Mouse (Mus musculus): ENCODE measurements around the gene Palm2. TPM values are rescaled to one million over a fixed set of nuclear protein-coding genes. Genes with fewer than 3 reads are reported as not detected.

The Palm2 gene
- total RNA-seq, 2 experiments from 2014 or later: 61.6 to 70.7 TPM

DNA sequence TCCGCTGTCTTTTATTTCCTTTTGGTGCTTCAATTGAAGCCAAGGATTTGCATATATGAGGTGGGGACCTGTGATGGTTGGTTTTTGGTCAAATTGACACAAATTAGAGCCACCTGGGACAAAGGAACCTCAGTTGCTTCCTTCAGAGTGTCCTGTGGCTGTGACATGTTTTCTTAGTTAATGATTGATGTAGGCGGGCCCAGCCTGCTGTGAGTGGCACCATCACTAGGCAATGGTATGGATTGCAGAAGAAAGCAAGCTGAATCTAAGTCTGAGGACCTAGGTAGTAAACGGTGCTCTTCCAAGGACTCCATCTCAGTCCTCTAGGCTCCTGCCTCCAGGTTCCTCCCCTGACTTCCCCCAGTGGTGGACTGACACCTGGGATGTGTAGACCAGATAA, 76.5 kb downstream of the Palm2 start:
- DNase-seq (ENCODE audit: low spot score in 2 of 2): no peak
- intact Hi-C loops (cut with DNase I): no loop called here

DNA sequence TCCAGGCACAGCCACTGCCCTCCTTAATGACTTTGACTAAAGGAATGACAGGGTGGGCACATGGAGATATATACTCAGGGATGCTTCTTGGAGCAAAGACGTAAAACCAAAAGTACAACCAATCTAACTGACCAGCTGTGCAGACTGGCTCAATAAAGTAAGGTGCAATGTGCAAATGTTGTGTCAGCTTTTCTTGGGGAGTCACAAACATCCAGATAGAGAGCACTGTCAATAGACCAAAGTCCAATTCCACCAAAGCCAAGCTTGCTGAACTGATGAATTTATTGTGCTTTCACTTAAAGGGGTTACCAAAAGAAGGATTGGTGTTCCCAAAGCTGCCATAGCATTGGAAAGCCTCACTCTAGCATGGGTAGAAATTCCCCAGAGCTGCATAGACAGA, 77.7 kb downstream of the Palm2 start:
- DNase-seq (ENCODE audit: low spot score in 2 of 2): no peak
- intact Hi-C loops (cut with DNase I): no loop called here

DNA sequence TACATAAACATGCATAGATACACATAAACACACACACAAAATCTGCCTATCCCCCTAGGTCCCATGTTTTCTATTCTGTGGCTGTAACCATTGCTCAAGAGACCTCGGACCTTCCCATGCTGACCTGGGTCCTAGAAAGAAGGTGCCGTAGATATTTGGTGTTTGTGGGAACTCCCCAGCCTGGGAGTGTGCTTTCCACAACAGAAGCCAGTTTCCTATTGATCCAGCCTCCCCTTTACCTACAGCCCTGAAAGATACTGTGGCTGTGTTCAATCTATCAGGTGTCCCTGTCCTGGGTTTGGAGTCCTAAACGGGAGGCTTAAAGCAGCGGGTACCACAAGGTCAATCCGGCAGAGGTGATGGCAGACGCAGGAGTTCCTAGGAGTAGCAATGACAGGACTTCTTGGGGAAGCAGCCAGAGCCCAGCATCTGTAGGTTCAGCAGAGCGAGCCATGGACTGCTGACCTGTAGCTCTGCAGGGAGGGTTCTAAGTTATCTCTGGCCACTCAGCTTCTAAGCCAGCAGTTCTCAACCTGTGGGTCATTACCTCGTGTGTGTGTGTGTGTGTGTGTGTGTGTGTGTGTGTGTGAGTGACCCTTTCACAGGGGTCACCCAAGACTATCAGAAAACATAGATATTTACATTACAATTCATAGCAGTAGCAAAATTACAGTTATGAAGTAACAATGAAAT, 79.3 kb downstream of the Palm2 start:
- DNase-seq (ENCODE audit: low spot score in 2 of 2): no peak
- intact Hi-C loops (cut with DNase I): no loop called here

- DNase-seq (ENCODE audit: low spot score in 2 of 2): no peak
- intact Hi-C loops (cut with DNase I): no loop called here
Measured at GRCm38 (mm10) chr4:57514003-57514937, 80.2 kb downstream of the Palm2 start.

DNA sequence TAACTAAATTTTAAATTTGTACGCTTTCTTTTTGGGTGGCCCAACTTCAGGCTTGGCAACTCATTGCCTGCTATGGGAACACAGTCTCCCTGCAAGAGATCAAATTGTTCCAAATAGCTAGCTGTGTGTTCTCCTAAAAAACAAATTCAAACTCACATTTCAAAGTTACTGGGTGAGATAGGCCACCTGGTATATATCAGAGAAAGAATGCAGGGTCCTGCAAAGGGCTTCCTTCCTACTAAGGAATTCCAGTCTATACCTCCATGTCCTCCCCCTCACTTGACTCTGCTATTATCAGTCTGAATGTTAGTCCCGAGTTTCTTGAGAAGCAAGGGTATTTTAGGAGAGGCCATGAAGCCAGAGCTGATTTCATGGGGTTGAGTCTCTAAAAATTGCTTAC, 81.3 kb downstream of the Palm2 start:
- no peak for DNase-seq (ENCODE audit: low spot score in 2 of 2)
- intact Hi-C loops (cut with DNase I): no loop called here

DNA sequence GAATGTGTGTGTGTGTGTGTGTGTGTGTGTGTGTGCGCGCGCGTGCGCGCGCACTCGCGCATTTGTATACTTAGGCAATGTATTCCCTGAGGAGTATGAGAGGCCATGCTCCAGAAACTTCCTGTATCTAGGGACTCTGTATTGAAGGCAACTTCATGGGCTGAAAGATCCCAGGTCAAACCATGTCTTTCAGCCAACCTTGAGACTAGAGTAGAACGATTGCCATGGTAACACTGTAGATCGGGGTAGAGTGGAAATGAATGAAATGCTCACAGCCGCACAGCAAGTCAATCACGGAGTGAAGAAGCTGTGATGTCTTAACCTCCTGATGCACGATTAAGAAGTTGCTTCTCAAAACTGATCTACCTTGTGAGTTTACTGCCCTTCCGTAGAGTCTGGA, 89.4 kb downstream of the Palm2 start:
- intact Hi-C loops (cut with DNase I): no loop called here
- DNase-seq (ENCODE audit: low spot score in 2 of 2): no peak

- intact Hi-C loops (cut with DNase I): no loop called here
- no peak for DNase-seq (ENCODE audit: low spot score in 2 of 2)
Measured at GRCm38 (mm10) chr4:57524461-57524860, 90.4 kb downstream of the Palm2 start.

DNA sequence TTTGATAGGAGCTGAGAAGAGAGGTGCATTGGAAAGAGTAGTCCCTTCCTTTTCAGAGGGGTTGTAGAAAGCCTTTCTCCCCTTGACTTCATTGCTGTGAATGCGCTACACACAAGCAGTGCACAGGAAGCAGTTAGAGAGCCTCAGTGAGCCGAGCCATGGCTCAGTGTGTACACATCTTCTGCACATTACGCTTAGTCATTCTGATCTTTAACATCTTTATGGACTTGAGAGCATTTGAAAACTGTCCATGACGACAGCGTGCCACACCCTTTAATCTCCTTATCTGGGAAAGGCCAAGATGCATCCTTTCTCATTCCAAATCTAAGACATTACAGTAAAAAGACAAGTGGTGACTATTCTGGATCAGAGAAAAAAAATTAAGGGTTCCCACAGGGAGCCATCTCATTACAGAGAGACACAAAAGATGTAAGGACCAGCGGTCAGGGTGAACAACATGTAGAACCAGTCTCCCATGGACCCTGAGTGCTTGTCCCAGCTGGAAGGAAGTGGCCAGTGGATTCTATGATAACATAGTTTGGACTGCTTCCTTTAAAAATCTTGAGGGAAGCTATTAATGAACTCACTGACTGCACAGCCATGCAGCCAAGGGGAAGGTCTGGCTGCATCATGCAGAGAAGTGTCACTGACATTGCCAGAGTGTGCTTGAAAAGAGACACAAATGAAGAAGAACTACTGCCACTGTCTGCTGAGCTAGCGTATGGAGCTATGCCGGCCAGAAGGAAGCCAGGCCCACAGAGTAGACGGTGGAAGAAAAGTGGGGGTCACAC, 91.4 kb downstream of the Palm2 start:
- no peak for DNase-seq (ENCODE audit: low spot score in 2 of 2)
- intact Hi-C loops (cut with DNase I): no loop called here

GRCm38 (mm10) chr4:57528296-57528695, 94.2 kb downstream of the Palm2 start:
- no peak for DNase-seq (ENCODE audit: low spot score in 2 of 2)
- intact Hi-C loops (cut with DNase I): no loop called here

DNA sequence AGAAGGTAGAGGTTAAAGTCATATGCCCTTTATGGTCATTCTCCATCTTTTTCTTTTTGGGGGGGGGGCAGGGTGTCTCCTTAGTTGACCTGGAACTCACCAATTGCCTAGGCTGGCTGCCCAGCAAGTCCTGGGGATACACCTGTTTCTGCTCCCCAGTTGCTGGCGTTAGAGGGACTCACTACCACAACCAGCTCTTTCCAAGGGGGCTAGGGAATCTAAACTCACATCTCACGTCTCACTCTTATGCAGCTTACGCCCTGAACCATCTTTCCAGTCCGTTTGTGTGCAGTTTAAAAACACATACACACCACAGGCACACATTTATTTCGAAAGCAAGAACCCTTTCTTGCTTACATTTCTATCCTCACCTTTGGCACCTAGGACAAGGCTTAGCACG, 99.6 kb downstream of the Palm2 start:
- intact Hi-C loops (cut with DNase I): no loop called here
- no peak for DNase-seq (ENCODE audit: low spot score in 2 of 2)

DNA sequence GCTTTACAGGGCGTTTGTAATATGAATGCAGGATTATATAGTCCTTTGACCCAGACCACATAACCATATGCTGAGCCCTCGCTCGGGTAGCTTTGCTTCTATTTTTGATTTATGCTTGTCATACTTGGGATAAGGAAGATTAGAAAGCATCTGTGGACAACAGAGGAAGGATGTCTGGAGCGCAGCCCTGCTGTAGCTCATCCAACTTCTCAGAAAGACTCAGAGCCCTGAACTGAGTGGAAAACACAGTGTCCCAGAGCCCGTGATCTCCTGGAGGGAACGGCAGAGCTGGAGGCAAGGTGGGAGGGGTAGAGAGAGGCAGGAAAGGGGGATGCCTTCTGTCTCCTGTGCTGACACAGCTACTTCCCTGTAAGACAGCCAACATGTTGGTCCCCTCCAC, 100.2 kb downstream of the Palm2 start:
- intact Hi-C loops (cut with DNase I): no loop called here
- DNase-seq (ENCODE audit: low spot score in 2 of 2): no peak

- intact Hi-C loops (cut with DNase I): no loop called here
- DNase-seq (ENCODE audit: low spot score in 2 of 2): no peak
Measured at GRCm38 (mm10) chr4:57535087-57535486, 101.0 kb downstream of the Palm2 start.

DNA sequence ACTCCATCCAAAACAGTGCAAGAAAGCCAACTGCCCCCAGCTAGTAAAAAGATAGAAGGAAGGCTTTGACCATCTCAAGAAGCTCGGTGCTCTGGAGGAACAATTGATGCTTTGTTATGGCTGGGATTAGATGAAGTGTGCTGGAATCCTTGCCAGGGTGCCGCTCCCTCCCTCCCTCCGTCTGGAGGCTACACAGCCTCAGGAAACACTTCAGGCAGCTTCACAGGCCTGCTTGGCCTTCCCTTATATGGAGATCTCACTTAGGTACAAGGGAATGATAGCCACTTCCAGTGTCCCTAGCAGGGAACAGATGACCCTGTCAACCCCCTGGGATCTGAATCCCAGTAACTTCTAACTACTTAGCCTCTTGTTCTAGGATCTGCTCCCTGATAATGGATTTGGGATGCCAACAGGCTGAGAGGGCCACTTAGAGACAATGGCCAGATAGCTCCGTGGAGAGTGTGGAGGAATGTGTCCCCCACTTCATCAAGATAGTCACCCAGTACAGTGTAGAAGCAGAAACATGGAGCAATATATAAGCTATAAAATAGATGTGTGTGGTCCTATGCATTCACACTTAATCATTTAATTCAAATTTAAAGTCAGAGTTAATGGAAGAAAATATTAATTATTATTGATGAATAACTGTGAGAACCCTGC, 104.1 kb downstream of the Palm2 start:
- intact Hi-C loops (cut with DNase I): no loop called here

GRCm38 (mm10) chr4:57543692-57544256, 109.7 kb downstream of the Palm2 start:
- intact Hi-C loops (cut with DNase I): no loop called here
- peak; percentile 12 to 18 for DNase-seq (ENCODE audit: low spot score in 2 of 2)

More for the DNA sequence above, 104.1 kb downstream of the Palm2 start:
- no peak for DNase-seq (ENCODE audit: low spot score in 2 of 2)

- intact Hi-C loops (cut with DNase I): no loop called here
- no peak for DNase-seq (ENCODE audit: low spot score in 2 of 2)
Measured at GRCm38 (mm10) chr4:57547785-57548184, 113.7 kb downstream of the Palm2 start.

DNA sequence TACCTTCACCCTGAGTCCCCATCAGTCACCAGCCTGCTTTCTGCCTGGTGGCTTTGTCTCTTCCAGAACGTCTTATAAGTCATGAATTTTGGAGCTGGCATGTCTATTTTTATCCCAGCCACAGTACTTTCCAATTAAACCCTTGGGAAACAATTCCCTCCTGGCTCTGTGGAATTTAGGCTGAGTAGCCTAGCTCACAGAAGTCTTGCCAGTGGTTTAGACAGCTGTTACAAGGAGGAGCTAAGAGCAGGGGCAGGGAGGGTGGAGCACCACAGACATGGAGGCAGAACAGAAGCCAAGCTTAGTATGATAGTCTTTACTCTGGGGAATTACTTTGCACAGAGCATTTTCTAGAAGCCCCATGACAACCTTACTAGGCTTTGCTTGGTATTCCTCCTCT, 116.2 kb downstream of the Palm2 start:
- intact Hi-C loops (cut with DNase I): no loop called here
- no peak for DNase-seq (ENCODE audit: low spot score in 2 of 2)

GRCm38 (mm10) chr4:57557102-57557501, 123.1 kb downstream of the Palm2 start:
- no peak for DNase-seq (ENCODE audit: low spot score in 2 of 2)
- intact Hi-C loops (cut with DNase I): no loop called here

DNA sequence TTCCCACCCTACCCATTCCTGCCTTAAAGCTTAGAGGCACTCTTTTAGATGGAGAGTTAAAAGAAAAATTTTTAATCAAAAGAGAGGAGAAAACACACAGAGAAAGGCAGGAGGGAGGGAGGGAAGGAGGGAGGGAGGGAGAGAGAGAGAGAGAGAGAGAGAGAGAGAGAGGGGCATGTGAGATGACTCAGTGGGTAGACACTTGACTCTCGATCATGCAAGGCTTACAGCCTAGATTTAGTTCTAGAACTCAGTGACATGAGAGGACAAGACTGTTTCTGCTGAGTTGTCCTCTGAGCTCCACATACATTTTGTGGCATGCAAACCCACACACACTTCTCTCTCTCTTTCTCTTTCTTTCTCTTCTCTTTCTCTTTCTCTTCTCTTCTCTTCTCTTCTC, 125.4 kb downstream of the Palm2 start:
- intact Hi-C loops (cut with DNase I): no loop called here
- no peak for DNase-seq (ENCODE audit: low spot score in 2 of 2)

DNA sequence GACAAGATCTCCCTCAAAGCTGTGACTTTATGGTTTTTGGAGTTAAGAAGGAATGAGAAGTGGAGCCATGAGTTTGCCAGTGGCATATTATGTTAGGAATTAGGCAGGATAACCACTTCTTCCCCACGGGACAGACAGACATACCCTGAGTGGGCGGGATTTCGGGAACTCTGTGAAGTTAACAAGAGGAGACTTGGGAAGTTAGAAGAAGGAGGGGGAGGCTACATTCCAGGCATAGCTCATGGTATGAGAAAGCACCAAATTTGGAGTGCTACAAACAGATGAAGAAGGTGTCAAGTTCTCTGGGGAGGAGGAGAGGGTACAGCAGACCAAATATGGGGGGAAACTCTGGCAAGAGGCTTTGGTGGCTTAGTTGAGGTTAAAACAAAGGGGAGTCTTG, 126.0 kb downstream of the Palm2 start:
- intact Hi-C loops (cut with DNase I): no loop called here
- no peak for DNase-seq (ENCODE audit: low spot score in 2 of 2)
